Mouse (Mus musculus): ENCODE results near the gene Ebf3.

DNA sequence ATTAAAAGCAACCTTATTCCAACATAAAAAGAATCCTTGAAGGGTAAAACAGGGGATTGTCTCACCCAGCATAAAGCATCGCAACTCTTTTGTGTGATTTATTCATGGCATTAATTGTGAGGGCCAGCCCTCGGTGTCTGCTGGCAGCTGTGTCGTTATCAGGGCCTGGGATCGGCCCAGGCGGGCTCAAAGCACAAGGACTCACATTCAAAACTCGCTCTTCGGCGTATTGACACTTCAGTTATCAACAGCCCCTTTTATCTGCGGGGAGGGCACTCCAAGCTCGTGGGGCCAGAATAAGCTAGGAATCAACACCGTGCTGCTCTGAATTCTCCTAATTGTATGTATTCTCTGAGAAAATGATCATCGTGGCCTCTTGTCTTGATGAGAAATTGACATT lies 122.4 kb downstream of the Ebf3 start:
- TF ChIP-seq CTCF (IDR thresholded peaks at IDR 0.05; ENCODE audit: borderline replicate concordance, insufficient read depth, low read length): no peak
- TF ChIP-seq POLR2A (IDR thresholded peaks at IDR 0.05; ENCODE audit: low read depth, low read length): no peak
